Mouse (Mus musculus) limb, embryonic 15.5 days (tissue): ENCODE data around the gene Ppp2r5c. TPM values are rescaled to one million over a fixed set of nuclear protein-coding genes. Genes with fewer than 3 reads are reported as not detected.

ENCODE experiments used
- ATAC-seq: fragments of 200-750 bp; cut with Nextera tagmentation; 2 replicates; pipeline ENCODE4 v1.8.0; 2017; ENCODE audit warnings: low read depth, moderate TSS enrichment; ENCODE audit not compliant: insufficient number of reproducible peaks, low FRiP score, low TSS enrichment
- H3K27ac ChIP-seq: fragments of 300-500 bp; sonication (generic); 2 replicates; pipeline ENCODE4 v1.5.1; 2015; ENCODE audit warnings: moderate library complexity, mild to moderate bottlenecking, inconsistent platforms
- H3K27me3 ChIP-seq: fragments of 300-500 bp; sonication (generic); 2 replicates; pipeline ENCODE4 v1.6.1; 2015; ENCODE audit warnings: inconsistent platforms
- H3K36me3 ChIP-seq: fragments of 300-500 bp; sonication (generic); 2 replicates; pipeline ENCODE4 v1.6.1; 2015; ENCODE audit warnings: inconsistent platforms
- H3K4me1 ChIP-seq: fragments of 300-500 bp; sonication (generic); 2 replicates; pipeline ENCODE4 v1.6.1; 2015; ENCODE audit warnings: inconsistent platforms
- H3K4me2 ChIP-seq: fragments of 300-500 bp; sonication (generic); 2 replicates; pipeline ENCODE4 v1.6.1; 2015; ENCODE audit warnings: mild to moderate bottlenecking, inconsistent platforms
- H3K4me3 ChIP-seq: fragments of 300-500 bp; sonication (generic); 2 replicates; pipeline ENCODE4 v1.5.1; 2015; ENCODE audit warnings: mild to moderate bottlenecking, inconsistent platforms
- H3K9ac ChIP-seq: fragments of 300-500 bp; sonication (generic); 2 replicates; pipeline ENCODE4 v1.6.1; 2015; ENCODE audit warnings: inconsistent platforms
- H3K9me3 ChIP-seq: fragments of 300-500 bp; sonication (generic); 2 replicates; pipeline ENCODE4 v1.6.1; 2016; ENCODE audit warnings: inconsistent platforms
- WGBS: fragments of 180-500 bp; shearing (Covaris S2); methylation state at CpG from one replicate; pipeline ENCODE4 v1.1.7; 2015; 5-methylcytosine and 5-hydroxymethylcytosine counted together
- polyA plus RNA-seq: library from polyadenylated mRNA; unstranded; fragments of >200 nt; fragmentation: Nextera tagmentation; extraction: Ambion mirVana; gene quantifications from 2 replicates; pipeline ENCODE4 v1.2.1, GENCODE M21; 2015

The Ppp2r5c gene
- polyA plus RNA-seq, 1 experiment from 2014 or later = 142 TPM

GRCm38 (mm10) chr12:110506046-110506445 is 59.1 kb downstream of the Ppp2r5c start:
- Histone ChIP-seq H3K9ac (no peak overlapping the region), H3K36me3 (no peaks in the 10 kb centered on the region), H3K27me3 (no peaks in the 10 kb centered on the region), H3K4me3 (no peak overlapping the region), H3K9me3 (no peaks in the 10 kb centered on the region), H3K4me2 (no peak overlapping the region), H3K4me1 (peaks cover 58% of the 10 kb centered on the region), H3K27ac (no peak overlapping the region)
- ATAC-seq = no peak
- 70% methylated on average over 5 of the region's 5 CpGs for WGBS

DNA sequence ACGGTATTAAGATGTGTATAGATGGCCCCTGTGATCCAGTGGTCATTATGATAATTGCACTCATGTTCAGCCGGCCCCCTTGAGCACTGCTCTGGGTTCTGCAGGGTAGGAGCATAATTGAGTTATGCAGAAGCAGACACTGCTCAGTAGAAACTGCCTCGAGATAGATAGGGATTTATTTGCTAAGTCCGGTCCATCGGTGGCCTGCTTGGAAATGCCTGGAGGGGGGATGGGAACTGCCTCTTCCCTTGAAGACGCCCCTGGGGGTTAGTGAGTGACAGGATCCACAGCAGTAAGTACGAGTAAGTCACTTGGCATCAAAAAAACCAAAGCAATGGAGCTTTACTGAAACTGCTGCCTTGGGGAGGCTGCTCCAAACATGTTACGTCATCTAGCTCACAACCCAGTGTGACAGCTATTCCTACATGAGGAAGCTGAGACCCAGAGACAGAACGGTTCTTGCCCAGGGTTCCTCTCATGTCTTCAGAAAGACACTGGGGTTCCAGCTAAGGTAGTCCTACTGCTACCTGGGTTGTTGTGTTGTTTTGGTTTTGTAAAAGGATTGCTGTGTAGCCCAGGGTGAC is 60.9 kb downstream of the Ppp2r5c start:
- Histone ChIP-seq H3K4me1 (peaks cover 72% of the 10 kb centered on the region), H3K9me3 (no peaks in the 10 kb centered on the region), H3K36me3 (no peaks in the 10 kb centered on the region; the same call in 1 of the 2 replicates), H3K27me3 (no peaks in the 10 kb centered on the region), H3K27ac (no peak overlapping the region), H3K9ac (no peak overlapping the region), H3K4me3 (no peak overlapping the region), H3K4me2 (no peak overlapping the region)
- WGBS = 51% methylated on average over 9 of the region's 9 CpGs
- ATAC-seq = no peak

- Histone ChIP-seq H3K4me1 (peaks cover 75% of the 10 kb centered on the region), H3K4me3 (no peak overlapping the region), H3K4me2 (no peak overlapping the region), H3K36me3 (no peaks in the 10 kb centered on the region; the same call in 1 of the 2 replicates), H3K27me3 (no peaks in the 10 kb centered on the region), H3K9me3 (no peaks in the 10 kb centered on the region), H3K27ac (peak overlapping the region; percentile 23; the same call in 1 of the 2 replicates), H3K9ac (no peak overlapping the region)
- 61% methylated on average over 5 of the region's 5 CpGs for WGBS
- no peak for ATAC-seq
These were observed 61.8 kb downstream of the Ppp2r5c start for GRCm38 (mm10) chr12:110508680-110509079.

DNA sequence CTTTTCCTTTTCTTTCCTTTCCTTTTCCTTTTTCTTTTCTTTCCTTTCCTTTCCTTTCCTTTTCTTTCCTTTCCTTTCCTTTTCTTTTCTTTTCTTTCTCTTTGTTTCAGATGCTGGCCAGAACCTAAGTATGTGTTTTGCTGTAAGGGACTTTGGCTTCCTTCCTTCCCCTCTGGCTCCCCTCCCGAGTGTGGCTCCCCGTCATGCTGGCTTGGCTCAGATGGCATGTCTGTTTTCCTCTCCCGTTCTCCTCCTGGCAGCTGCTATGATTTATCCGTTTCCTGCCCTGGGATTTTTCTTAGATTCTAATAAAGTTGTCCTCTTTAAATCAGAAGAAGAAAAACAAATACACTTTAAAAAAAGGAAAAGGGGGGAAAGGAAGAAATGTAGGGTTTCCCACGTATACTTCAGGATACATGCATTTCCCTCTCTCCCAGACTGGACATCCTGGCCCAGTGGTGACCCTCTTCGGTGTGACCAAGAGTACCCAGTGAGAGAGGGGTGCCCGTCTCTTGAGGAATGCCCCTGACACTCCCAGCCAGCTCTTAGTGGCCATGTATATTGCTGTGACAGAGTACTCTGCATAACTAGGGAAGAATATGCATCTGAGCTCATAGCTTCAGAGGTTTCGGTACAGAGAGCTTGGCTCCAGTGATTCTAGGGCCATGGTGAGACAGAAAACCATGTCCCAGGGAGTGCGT is 63.4 kb downstream of the Ppp2r5c start:
- Histone ChIP-seq H3K9me3 (no peaks in the 10 kb centered on the region), H3K27me3 (no peaks in the 10 kb centered on the region), H3K4me1 (peaks cover 64% of the 10 kb centered on the region), H3K9ac (no peak overlapping the region), H3K36me3 (no peaks in the 10 kb centered on the region; the same call in 1 of the 2 replicates), H3K27ac (peak overlapping the region; percentile 85), H3K4me3 (no peak overlapping the region), H3K4me2 (peak overlapping the region; percentile 10; the same call in 1 of the 2 replicates)
- no peak for ATAC-seq
- WGBS = 45% methylated on average over 9 of the region's 9 CpGs

- H3K4me3 ChIP-seq = no peak overlapping the region
- peaks cover 61% of the 10 kb centered on the region for H3K4me1 ChIP-seq
- peak overlapping the region; percentile 85 for H3K27ac ChIP-seq
- no peaks in the 10 kb centered on the region for H3K27me3 ChIP-seq
- H3K36me3 ChIP-seq = no peaks in the 10 kb centered on the region; the same call in 1 of the 2 replicates
- WGBS = 69% methylated on average over 12 of the region's 12 CpGs
- H3K4me2 ChIP-seq = no peak overlapping the region
- no peaks in the 10 kb centered on the region for H3K9me3 ChIP-seq
- ATAC-seq = no peak
- H3K9ac ChIP-seq = no peak overlapping the region
These were observed 64.3 kb downstream of the Ppp2r5c start for GRCm38 (mm10) chr12:110511201-110511600.

- no peak overlapping the region for H3K4me3 ChIP-seq
- ATAC-seq = no peak
- H3K27me3 ChIP-seq = no peaks in the 10 kb centered on the region
- no peaks in the 10 kb centered on the region for H3K9me3 ChIP-seq
- WGBS = 60% methylated on average over 9 of the region's 9 CpGs
- H3K27ac ChIP-seq = no peak overlapping the region
- no peak overlapping the region for H3K4me2 ChIP-seq
- H3K36me3 ChIP-seq = peaks cover 2% of the 10 kb centered on the region
- peaks cover 57% of the 10 kb centered on the region for H3K4me1 ChIP-seq
- no peak overlapping the region for H3K9ac ChIP-seq
These were observed 65.0 kb downstream of the Ppp2r5c start for GRCm38 (mm10) chr12:110511856-110512433.

DNA sequence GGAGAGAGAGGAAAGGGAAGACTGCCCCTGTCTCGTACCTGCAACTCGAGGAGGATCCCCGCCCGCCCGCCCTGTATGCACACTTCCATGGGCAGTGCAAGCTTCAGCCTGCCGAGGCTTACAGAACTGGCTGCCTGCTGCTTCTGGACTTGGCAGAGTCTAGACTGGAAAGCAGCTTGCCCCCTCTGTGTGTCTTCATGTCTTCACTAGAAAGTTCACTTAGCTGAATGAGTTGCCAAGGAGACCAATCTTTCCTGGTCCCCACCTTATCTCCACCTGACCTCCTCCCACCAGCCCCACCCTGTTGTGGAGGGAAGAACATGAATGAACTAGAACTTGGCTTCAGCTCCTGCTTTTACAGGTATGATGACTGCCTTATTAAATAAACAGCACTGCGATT is 66.0 kb downstream of the Ppp2r5c start:
- Histone ChIP-seq H3K4me3 (no peak overlapping the region), H3K4me1 (peaks cover 49% of the 10 kb centered on the region), H3K4me2 (no peak overlapping the region), H3K36me3 (peaks cover 12% of the 10 kb centered on the region), H3K27me3 (no peaks in the 10 kb centered on the region), H3K9me3 (no peaks in the 10 kb centered on the region), H3K9ac (no peak overlapping the region), H3K27ac (no peak overlapping the region)
- no peak for ATAC-seq
- 76% methylated on average over 7 of the region's 7 CpGs for WGBS

DNA sequence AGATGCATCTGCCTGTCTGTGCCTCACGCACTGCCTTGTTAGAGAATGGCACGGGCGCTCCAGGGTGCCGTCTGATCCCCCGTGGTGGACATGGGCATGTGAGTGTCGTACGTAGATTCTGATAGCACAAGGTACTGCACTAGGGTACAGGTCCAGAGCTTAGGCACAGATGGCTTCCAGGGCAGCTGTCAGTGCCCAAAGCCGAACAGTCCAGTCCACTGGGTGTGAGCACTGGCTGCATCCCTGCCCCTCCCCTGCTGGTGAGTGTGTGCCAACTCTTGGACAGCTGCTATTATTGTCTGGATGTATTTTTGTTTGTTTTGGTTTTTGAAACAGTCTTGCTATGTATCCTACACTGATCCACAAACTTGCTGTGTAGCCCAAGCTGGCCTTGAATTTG is 68.8 kb downstream of the Ppp2r5c start:
- ATAC-seq = no peak
- H3K9me3 ChIP-seq = no peaks in the 10 kb centered on the region

GRCm38 (mm10) chr12:110520236-110520987 is 73.5 kb downstream of the Ppp2r5c start:
- Histone ChIP-seq H3K27me3 (no peaks in the 10 kb centered on the region), H3K4me1 (peaks cover 15% of the 10 kb centered on the region), H3K4me3 (no peak overlapping the region), H3K36me3 (peaks cover 42% of the 10 kb centered on the region), H3K27ac (no peak overlapping the region), H3K9ac (no peak overlapping the region), H3K9me3 (no peaks in the 10 kb centered on the region), H3K4me2 (no peak overlapping the region)
- WGBS = 78% methylated on average over 15 of the region's 15 CpGs
- ATAC-seq = 0 out of 2 replicates have a peak, but pooled peaks have one; percentile 9

More for the DNA sequence above, 68.8 kb downstream of the Ppp2r5c start:
- Histone ChIP-seq H3K4me2 (no peak overlapping the region), H3K36me3 (peaks cover 12% of the 10 kb centered on the region), H3K27ac (no peak overlapping the region), H3K9ac (no peak overlapping the region), H3K4me3 (no peak overlapping the region), H3K27me3 (no peaks in the 10 kb centered on the region), H3K4me1 (peaks cover 40% of the 10 kb centered on the region)
- WGBS = 91% methylated on average over 8 of the region's 8 CpGs

- H3K27me3 ChIP-seq = no peaks in the 10 kb centered on the region
- no peak overlapping the region for H3K4me3 ChIP-seq
- H3K9ac ChIP-seq = no peak overlapping the region
- peaks cover 13% of the 10 kb centered on the region for H3K4me1 ChIP-seq
- no peak overlapping the region for H3K27ac ChIP-seq
- ATAC-seq = no peak
- peaks cover 46% of the 10 kb centered on the region for H3K36me3 ChIP-seq
- H3K4me2 ChIP-seq = no peak overlapping the region
- no peaks in the 10 kb centered on the region for H3K9me3 ChIP-seq
- 82% methylated on average over 5 of the region's 5 CpGs for WGBS
These were observed 76.6 kb downstream of the Ppp2r5c start for GRCm38 (mm10) chr12:110523526-110523925.

DNA sequence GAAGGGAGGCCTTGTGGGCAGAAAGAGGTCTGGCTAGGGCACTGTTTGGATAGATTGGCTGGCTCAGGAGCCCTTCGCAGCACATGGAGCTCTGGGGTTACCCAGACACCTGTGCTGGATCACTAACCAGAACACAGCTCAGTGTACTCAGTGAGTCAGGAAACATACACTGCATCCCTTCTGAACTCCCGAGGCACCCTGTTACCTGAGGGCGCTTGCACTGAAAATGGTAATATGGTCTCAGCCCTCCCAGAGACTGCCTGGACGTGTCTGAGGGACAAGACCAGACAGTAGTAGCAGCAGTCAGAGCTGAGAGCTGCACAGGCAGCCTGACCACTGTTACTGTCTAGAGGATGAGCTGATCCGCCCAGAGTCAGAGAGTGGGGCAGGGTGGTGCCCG is 85.8 kb downstream of the Ppp2r5c start:
- no peak overlapping the region for H3K27ac ChIP-seq
- no peaks in the 10 kb centered on the region for H3K9me3 ChIP-seq
- H3K4me3 ChIP-seq = no peak overlapping the region
- 72% methylated on average over 6 of the region's 6 CpGs for WGBS
- no peak overlapping the region for H3K4me2 ChIP-seq
- ATAC-seq = no peak
- H3K27me3 ChIP-seq = no peaks in the 10 kb centered on the region
- H3K36me3 ChIP-seq = peaks cover 6% of the 10 kb centered on the region; the same call in 1 of the 2 replicates
- H3K4me1 ChIP-seq = peaks cover 19% of the 10 kb centered on the region
- no peak overlapping the region for H3K9ac ChIP-seq
